Mouse (Mus musculus): Measurements from ENCODE around the gene Ficd. TPM values are rescaled to one million over a fixed set of nuclear protein-coding genes. Genes with fewer than 3 reads are reported as not detected.

The Ficd gene
- polyA plus RNA-seq, 1 experiment from 2014 or later = 6.8 TPM

DNA sequence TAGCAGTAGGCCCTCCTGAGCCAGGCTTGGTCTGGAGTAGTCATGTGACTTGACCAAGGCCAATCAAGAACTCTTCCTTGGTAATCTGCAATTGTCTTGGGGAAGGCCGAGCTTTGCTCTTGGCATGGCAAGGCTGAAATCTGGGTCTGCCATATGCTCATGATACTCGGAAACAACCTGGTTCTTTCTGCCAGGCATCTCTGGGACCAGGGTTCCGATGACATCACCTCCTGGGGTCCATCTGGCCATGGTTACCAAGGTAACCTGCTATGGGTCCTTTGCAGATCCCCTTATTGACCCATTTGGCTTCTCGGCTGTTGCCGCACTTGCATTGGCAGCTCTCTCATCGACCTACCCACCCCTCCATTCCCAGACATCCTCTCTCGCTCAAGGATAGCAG lies 7.6 kb upstream of the Ficd start:
- Histone ChIP-seq H3K36me3 (ENCODE audit: insufficient read depth, low read length) (no peaks in the 10 kb centered on the region), H3K27ac (ENCODE audit: low read length) (no peak overlapping the region), H3K4me1 (ENCODE audit: insufficient read depth, low read depth, low read length) (no peaks in the 10 kb centered on the region), H3K4me3 (ENCODE audit: low read depth, low read length) (no peak overlapping the region), H3K9ac (replicated peaks; ENCODE audit: low read depth) (no peak overlapping the region), H3K9me3 (ENCODE audit: low read length) (no peaks in the 10 kb centered on the region), H3K4me2 (replicated peaks; ENCODE audit: low read depth, low read length) (no peak overlapping the region), H3K27me3 (replicated peaks; ENCODE audit: insufficient read depth, low read length) (no peaks in the 10 kb centered on the region)
- TF ChIP-seq EP300 (IDR thresholded peaks at IDR 0.05) = no peak
- WGBS = 80% methylated on average over 7 of the region's 7 CpGs
- DNase-seq (ENCODE audit: low spot score) = no peak
- no peak for ATAC-seq

DNA sequence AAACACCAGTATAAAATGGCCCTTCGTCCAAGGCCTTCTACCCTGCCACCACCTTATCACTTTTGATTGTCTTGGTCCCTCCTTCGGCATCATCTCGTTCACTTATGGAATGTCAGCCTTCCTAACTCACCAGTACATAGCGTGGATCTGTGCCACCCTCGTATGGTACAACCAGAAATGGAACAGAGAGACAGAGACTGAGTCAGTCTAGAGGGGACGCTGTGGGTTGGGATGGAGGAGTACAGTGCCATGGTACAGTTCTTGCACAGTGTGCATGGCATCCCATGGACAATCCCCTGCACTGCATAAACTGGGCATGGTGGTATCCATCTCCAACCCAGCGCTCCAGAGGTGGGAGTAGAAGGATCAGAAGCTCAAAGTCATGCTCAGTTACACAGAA lies 6.9 kb upstream of the Ficd start:
- H3K4me2 ChIP-seq (replicated peaks; ENCODE audit: low read depth, low read length) = no peak overlapping the region
- no peak for ATAC-seq
- TF ChIP-seq EP300 (IDR thresholded peaks at IDR 0.05) (no peak), CTCF (IDR thresholded peaks at IDR 0.05) (no peak)
- H3K4me3 ChIP-seq (ENCODE audit: low read depth, low read length) = no peak overlapping the region
- H3K4me1 ChIP-seq (ENCODE audit: insufficient read depth, low read depth, low read length) = no peaks in the 10 kb centered on the region
- H3K27me3 ChIP-seq (replicated peaks; ENCODE audit: insufficient read depth, low read length) = no peaks in the 10 kb centered on the region
- no peak overlapping the region for H3K27ac ChIP-seq (ENCODE audit: low read length)
- WGBS = 79% methylated on average over 7 of the region's 7 CpGs
- DNase-seq (ENCODE audit: low spot score) = no peak
- H3K9me3 ChIP-seq (ENCODE audit: low read length) = no peaks in the 10 kb centered on the region
- no peak overlapping the region for H3K9ac ChIP-seq (replicated peaks; ENCODE audit: low read depth)
- no peaks in the 10 kb centered on the region for H3K36me3 ChIP-seq (ENCODE audit: insufficient read depth, low read length)

- Histone ChIP-seq H3K27ac (ENCODE audit: low read length) (no peak overlapping the region), H3K9ac (replicated peaks; ENCODE audit: low read depth) (no peak overlapping the region), H3K36me3 (ENCODE audit: insufficient read depth, low read length) (no peaks in the 10 kb centered on the region), H3K9me3 (ENCODE audit: low read length) (no peaks in the 10 kb centered on the region), H3K4me1 (ENCODE audit: insufficient read depth, low read depth, low read length) (peaks cover 3% of the 10 kb centered on the region; the same call in 1 of the 2 replicates), H3K27me3 (replicated peaks; ENCODE audit: insufficient read depth, low read length) (no peaks in the 10 kb centered on the region), H3K4me2 (replicated peaks; ENCODE audit: low read depth, low read length) (no peak overlapping the region), H3K4me3 (ENCODE audit: low read depth, low read length) (no peak overlapping the region)
- TF ChIP-seq EP300 (IDR thresholded peaks at IDR 0.05) = no peak
- TF ChIP-seq CTCF (IDR thresholded peaks at IDR 0.05) = no peak
- no peak for DNase-seq (ENCODE audit: low spot score)
- no peak for ATAC-seq
- 64% methylated on average over 7 of the region's 7 CpGs for WGBS
Measured at GRCm38 (mm10) chr5:113730641-113731121, 4.9 kb upstream of the Ficd start.

- Histone ChIP-seq H3K4me1 (ENCODE audit: insufficient read depth, low read depth, low read length) (peaks cover 3% of the 10 kb centered on the region; the same call in 1 of the 2 replicates), H3K9ac (replicated peaks; ENCODE audit: low read depth) (no peak overlapping the region), H3K4me2 (replicated peaks; ENCODE audit: low read depth, low read length) (no peak overlapping the region), H3K36me3 (ENCODE audit: insufficient read depth, low read length) (no peaks in the 10 kb centered on the region), H3K27me3 (replicated peaks; ENCODE audit: insufficient read depth, low read length) (no peaks in the 10 kb centered on the region), H3K27ac (ENCODE audit: low read length) (no peak overlapping the region), H3K4me3 (ENCODE audit: low read depth, low read length) (no peak overlapping the region), H3K9me3 (ENCODE audit: low read length) (no peaks in the 10 kb centered on the region)
- ATAC-seq (no peak), DNase-seq (ENCODE audit: low spot score) (no peak)
- WGBS = 88% methylated on average over 7 of the region's 7 CpGs
- TF ChIP-seq CTCF (IDR thresholded peaks at IDR 0.05) (no peak), EP300 (IDR thresholded peaks at IDR 0.05) (no peak)
Measured at GRCm38 (mm10) chr5:113731174-113731573, 4.4 kb upstream of the Ficd start.

GRCm38 (mm10) chr5:113732182-113732581 lies 3.4 kb upstream of the Ficd start:
- no peak for ATAC-seq

GRCm38 (mm10) chr5:113734376-113734775 lies 1.2 kb upstream of the Ficd start:
- no peak overlapping the region for H3K4me3 ChIP-seq (ENCODE audit: low read depth, low read length)
- H3K9me3 ChIP-seq (ENCODE audit: low read length) = no peaks in the 10 kb centered on the region
- TF ChIP-seq CTCF (IDR thresholded peaks at IDR 0.05) (no peak), EP300 (IDR thresholded peaks at IDR 0.05) (no peak)
- no peaks in the 10 kb centered on the region for H3K27me3 ChIP-seq (replicated peaks; ENCODE audit: insufficient read depth, low read length)
- no peak overlapping the region for H3K9ac ChIP-seq (replicated peaks; ENCODE audit: low read depth)
- no peak overlapping the region for H3K27ac ChIP-seq (ENCODE audit: low read length)
- DNase-seq (ENCODE audit: low spot score) = no peak
- 0 out of 2 replicates have a peak, but pooled peaks cover 4% of the 10 kb centered on the region for H3K36me3 ChIP-seq (ENCODE audit: insufficient read depth, low read length)
- no peak overlapping the region for H3K4me2 ChIP-seq (replicated peaks; ENCODE audit: low read depth, low read length)
- peaks cover 3% of the 10 kb centered on the region; the same call in 1 of the 2 replicates for H3K4me1 ChIP-seq (ENCODE audit: insufficient read depth, low read depth, low read length)
- no peak for ATAC-seq
- 62% methylated on average over 5 of the region's 5 CpGs for WGBS

More at GRCm38 (mm10) chr5:113732182-113732581, 3.4 kb upstream of the Ficd start:
- WGBS = 24% methylated on average over 6 of the region's 6 CpGs
- TF ChIP-seq EP300 (IDR thresholded peaks at IDR 0.05) (no peak), CTCF (IDR thresholded peaks at IDR 0.05) (peak; percentile 81)
- Histone ChIP-seq H3K4me2 (replicated peaks; ENCODE audit: low read depth, low read length) (no peak overlapping the region), H3K36me3 (ENCODE audit: insufficient read depth, low read length) (no peaks in the 10 kb centered on the region), H3K9me3 (ENCODE audit: low read length) (no peaks in the 10 kb centered on the region), H3K27ac (ENCODE audit: low read length) (no peak overlapping the region), H3K4me3 (ENCODE audit: low read depth, low read length) (no peak overlapping the region), H3K27me3 (replicated peaks; ENCODE audit: insufficient read depth, low read length) (no peaks in the 10 kb centered on the region), H3K4me1 (ENCODE audit: insufficient read depth, low read depth, low read length) (peaks cover 3% of the 10 kb centered on the region; the same call in 1 of the 2 replicates), H3K9ac (replicated peaks; ENCODE audit: low read depth) (no peak overlapping the region)
- DNase-seq (ENCODE audit: low spot score) = peak; percentile 57

- peak overlapping the region; percentile 5; the same call in 1 of the 2 replicates for H3K9ac ChIP-seq (replicated peaks; ENCODE audit: low read depth)
- H3K4me3 ChIP-seq (ENCODE audit: low read depth, low read length) = peak overlapping the region; percentile 73
- peak overlapping the region; percentile 52 for H3K4me2 ChIP-seq (replicated peaks; ENCODE audit: low read depth, low read length)
- peaks cover 3% of the 10 kb centered on the region; the same call in 1 of the 2 replicates for H3K4me1 ChIP-seq (ENCODE audit: insufficient read depth, low read depth, low read length)
- no peak for TF ChIP-seq CTCF (IDR thresholded peaks at IDR 0.05)
- DNase-seq (ENCODE audit: low spot score) = no peak
- WGBS = 18% methylated on average over 7 of the region's 7 CpGs
- no peaks in the 10 kb centered on the region for H3K27me3 ChIP-seq (replicated peaks; ENCODE audit: insufficient read depth, low read length)
- peak overlapping the region; percentile 44 for H3K27ac ChIP-seq (ENCODE audit: low read length)
- H3K9me3 ChIP-seq (ENCODE audit: low read length) = no peaks in the 10 kb centered on the region
- 0 out of 2 replicates have a peak, but pooled peaks cover 7% of the 10 kb centered on the region for H3K36me3 ChIP-seq (ENCODE audit: insufficient read depth, low read length)
- no peak for ATAC-seq
Measured at GRCm38 (mm10) chr5:113735023-113735344, 619 bp upstream of the Ficd start.

Data from lung, postnatal 0 days (tissue).